Mouse (Mus musculus) kidney, adult 2 months (tissue): ENCODE data around the gene Hsph1.

Source experiments
- CTCF ChIP-seq: fragments of 200-500 bp; conservative IDR thresholded peaks from 2 replicates; pipeline ENCODE4 v1.5.1; 2011; ENCODE audit warnings: low read depth, mild to moderate bottlenecking, control low read depth, low read length, moderate library complexity, mixed read lengths; ENCODE audit not compliant: insufficient read depth, insufficient read length
- POLR2A ChIP-seq: fragments of 200-500 bp; IDR thresholded peaks from one replicate; pipeline ENCODE4 v1.6.1; 2011; ENCODE audit warnings: low read depth, low read length, control low read depth

DNA sequence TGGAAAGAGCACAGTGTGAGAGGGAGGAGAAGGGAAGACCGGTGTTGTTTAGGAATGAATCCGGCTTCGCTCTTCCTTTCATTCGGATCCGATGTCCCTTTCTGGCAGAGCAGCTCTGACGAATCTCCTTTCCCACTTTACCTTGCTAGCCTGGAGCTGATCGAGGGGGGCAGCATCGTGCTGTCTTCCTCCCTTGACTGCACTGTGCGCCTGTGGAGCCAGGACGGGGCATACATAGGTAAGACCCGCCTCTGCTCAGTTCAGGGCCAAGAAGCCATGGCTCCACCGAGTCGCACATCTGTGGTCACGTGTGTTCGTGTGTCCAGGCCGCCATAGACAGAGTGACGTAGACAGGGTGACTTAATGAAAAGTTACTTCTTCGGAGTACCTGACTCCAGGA is 38.8 kb downstream of the Hsph1 start:
- TF ChIP-seq POLR2A, result no peak
- TF ChIP-seq CTCF, result no peak
